Mouse (Mus musculus) layer of hippocampus, adult 9-11 months (tissue): Measurements from ENCODE around the gene Amph.
"Not testable (repeated sequence)": the region's sequence is repeated elsewhere in the genome, so short reads cannot be mapped to it uniquely, and the experiment has no call there.

ENCODE experiments used
- DNase-seq: peaks from one replicate; pipeline ENCODE4 v3.0.0; 2022

The Amph gene

GRCm38 (mm10) chr13:18948171-18949028 is at the start of gene Amph:
Gene Amph, plus strand, starts transcription at chr13:18948205.
- peak; percentile 92 for DNase-seq

- DNase-seq = no peak
Observed at GRCm38 (mm10) chr13:18903623-18904022, 44.4 kb upstream of the Amph start.

DNA sequence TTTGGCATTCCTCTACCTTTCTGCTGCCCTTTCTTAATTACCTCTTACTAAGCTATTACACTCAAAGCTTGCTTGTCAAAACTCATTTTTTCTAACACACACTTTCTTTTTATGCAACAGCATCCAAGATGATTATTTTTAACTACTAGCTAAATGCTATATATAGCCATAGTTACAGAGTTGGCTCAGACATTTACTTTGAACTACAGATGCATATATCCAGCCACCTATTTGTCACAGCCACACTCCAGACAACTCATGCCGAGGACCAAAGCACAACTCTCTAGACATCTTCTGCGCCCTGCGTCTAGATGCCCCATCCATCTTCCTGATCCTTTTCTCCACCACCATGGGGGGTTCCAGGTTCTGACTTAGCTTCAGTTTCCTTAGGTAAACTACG is 33.2 kb upstream of the Amph start:
- DNase-seq = no peak

DNA sequence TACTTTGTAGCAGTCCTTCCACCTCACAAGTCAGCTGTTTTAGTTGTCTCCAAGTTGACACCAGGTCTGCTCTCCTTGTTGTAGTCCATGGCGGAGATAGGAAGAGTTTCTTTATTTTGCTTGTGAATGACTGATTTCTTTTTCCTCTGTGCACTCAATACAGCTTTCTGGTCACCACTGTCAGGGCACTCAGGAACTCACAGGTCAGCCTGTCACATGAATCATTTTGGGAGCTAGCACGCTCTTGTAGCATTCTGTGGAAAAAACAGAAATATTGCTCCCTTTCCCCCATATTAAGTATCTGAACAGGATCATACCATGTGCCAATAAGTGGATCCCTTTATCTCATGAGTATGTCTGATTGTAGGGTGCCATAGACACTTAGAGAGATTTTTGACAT is 14.8 kb upstream of the Amph start:
- DNase-seq = not testable (repeated sequence)

GRCm38 (mm10) chr13:18947686-18948085 is 319 bp upstream of the Amph start:
- no peak for DNase-seq

GRCm38 (mm10) chr13:18949029-18949350 is 985 bp downstream of the Amph start:
- DNase-seq = no peak

- DNase-seq = no peak
Observed at GRCm38 (mm10) chr13:18949626-18950200, 1.7 kb downstream of the Amph start.

DNA sequence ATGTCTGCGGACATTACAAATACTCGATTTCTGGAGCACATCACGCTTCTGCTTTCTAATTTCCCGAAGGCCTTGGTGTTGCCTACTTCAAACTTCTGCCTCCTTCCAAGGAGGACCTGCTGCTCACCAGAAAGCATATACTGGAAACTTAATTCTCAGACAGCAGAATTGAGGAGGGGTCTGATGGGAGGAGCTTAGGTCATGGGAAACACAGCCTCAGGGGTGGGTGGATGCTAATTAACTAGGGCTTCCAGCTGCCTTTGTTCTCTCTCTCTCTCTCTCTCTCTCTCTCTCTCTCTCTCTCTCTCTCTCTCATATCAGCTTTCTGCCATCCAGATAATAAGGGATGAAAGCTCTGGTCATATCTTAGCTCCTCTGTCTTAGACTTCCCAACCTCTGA is 5.6 kb downstream of the Amph start:
- no peak for DNase-seq

GRCm38 (mm10) chr13:18956065-18956913 is 8.3 kb downstream of the Amph start:
- peak; percentile 29 for DNase-seq

- no peak for DNase-seq
Observed at GRCm38 (mm10) chr13:18957028-18957427, 9.0 kb downstream of the Amph start.

GRCm38 (mm10) chr13:18972571-18972970 is 24.6 kb downstream of the Amph start:
- no peak for DNase-seq

DNA sequence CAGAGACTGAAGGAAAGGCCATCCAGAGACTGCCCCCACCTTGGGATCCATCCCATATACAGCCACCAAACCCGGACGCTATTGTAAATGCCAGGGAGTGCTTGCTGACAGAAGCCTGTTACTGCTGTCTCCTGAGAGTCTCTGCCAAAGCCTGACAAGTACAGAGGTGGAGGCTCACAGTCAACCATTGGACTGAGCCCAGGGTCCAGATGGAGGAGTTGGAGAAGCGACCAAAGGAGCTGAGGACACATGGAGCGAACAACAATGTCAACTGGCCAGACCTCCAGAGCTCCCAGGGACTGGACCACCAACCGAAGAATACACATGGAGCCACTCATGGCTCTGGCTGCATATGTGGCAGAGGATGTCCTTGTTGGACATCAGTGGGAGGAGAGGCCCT is 26.3 kb downstream of the Amph start:
- DNase-seq = no peak

GRCm38 (mm10) chr13:18987266-18987665 is 39.3 kb downstream of the Amph start:
- no peak for DNase-seq

GRCm38 (mm10) chr13:18988323-18988722 is 40.3 kb downstream of the Amph start:
- no peak for DNase-seq

- no peak for DNase-seq
Observed at GRCm38 (mm10) chr13:18989185-18989714, 41.2 kb downstream of the Amph start.

DNA sequence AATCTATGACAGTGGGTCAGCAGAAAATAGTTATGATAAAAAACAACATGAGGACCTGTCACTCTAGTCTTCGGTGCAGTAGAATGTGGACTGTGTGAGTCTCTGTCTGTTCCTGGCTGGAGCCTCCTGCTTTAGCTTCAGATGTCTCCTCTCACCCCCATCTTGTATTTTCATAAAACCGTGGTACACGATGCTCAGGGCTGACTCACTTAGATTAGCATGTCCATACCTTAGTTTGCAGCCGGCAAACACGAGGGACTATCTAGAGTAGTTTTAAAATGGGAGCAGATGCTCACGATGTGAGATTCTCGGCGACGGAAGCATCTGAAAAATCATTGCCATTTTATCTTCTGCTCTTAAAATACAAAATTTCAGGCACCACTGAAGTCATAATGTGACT is 54.5 kb downstream of the Amph start:
- DNase-seq = peak; percentile 38

DNA sequence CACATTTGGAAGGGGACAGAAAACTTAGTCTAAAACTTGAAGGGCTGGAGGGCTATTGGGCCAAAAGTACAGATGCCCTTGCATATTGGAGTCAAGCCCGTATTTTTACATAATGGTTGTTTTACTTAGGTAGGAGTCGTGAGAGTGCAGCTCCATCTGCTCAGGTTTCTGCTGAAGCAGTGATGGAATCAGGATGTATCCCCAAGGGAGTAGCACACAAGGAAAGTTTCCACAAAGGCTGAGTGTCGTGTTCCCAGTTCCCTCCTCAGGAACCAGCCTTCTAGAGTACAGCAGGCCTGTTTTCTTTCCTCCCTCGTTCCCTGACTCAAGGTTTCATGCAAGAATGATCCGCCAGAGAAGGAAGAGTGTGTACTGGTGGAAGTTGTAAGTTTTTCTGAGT is 56.4 kb downstream of the Amph start:
- no peak for DNase-seq

DNA sequence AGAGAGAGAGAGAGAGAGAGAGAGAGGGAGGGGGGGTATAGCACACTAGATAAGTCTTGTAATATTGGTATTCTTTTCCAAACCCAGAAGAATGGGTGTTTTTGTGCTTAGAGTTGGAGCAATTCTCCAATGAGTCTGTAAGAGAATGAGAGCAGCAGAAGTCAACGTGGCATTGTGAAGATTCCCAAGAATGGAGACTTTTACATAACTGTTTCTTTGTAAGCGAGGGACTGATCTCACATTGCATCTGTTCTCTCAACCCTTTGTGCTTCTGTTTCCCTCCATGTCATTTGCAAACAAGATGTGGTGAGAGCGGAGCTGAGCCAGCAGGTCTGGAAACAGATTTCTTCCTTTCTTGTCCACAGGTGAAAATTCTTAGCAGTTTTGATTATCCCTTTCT is 60.4 kb downstream of the Amph start:
- peak; percentile 18 for DNase-seq

GRCm38 (mm10) chr13:19014825-19015375 is 66.9 kb downstream of the Amph start:
- no peak for DNase-seq

GRCm38 (mm10) chr13:19021529-19021928 is 73.5 kb downstream of the Amph start:
- no peak for DNase-seq

GRCm38 (mm10) chr13:19022310-19022709 is 74.3 kb downstream of the Amph start:
- no peak for DNase-seq

DNA sequence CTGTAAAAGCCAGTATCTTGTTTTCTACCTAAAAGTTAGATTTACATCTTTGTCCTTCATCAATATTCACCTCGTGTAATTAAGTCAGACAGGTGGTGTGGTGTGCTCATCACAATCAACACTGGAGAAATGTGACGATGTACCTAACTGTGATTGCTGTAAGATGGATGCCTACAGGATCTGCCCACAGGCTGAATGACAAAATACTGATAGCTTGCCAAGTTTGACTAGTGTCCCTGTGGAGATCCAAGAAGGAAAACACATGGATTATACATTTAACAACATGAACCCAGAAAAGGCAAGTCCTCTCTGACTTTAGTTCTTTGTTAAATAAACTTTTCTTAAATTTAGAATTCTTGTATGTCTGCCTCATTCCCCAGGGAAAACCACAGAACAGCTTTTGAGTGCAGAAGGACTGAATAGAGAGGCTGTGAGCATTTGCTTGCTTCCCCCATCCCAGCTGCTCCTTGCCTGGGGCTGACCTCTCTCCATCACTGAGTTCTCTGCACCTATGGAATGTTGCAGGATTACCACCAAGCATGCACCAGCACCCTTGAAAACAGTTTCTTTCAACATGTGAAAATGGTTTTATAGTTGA is 77.2 kb downstream of the Amph start:
- peak; percentile 15 for DNase-seq

GRCm38 (mm10) chr13:19025906-19026305 is 77.9 kb downstream of the Amph start:
- no peak for DNase-seq
